Mouse (Mus musculus) heart, postnatal 10 days (tissue): Measurements from ENCODE around the gene Gm38655. TPM values are rescaled to one million over a fixed set of nuclear protein-coding genes. Genes with fewer than 3 reads are reported as not detected.
"Not testable (repeated sequence)": the region's sequence is repeated elsewhere in the genome, so short reads cannot be mapped to it uniquely, and the experiment has no call there.

Source experiments
- DNase-seq, 2 experiments: peaks; one replicate each; pipeline ENCODE4 v3.0.0; 2021
- intact Hi-C: fragments of 180-260 bp; cut with DNase I; formaldehyde crosslinking; loops from one replicate; pipeline ENCODE4 v1.15.1; 2025
- total RNA-seq, 2 experiments: library from RNA; stranded (reverse); gene quantifications; 2 replicates each; pipeline ENCODE4 v1.2.3; 2021

Gm38655 gene
- not detected for total RNA-seq

DNA sequence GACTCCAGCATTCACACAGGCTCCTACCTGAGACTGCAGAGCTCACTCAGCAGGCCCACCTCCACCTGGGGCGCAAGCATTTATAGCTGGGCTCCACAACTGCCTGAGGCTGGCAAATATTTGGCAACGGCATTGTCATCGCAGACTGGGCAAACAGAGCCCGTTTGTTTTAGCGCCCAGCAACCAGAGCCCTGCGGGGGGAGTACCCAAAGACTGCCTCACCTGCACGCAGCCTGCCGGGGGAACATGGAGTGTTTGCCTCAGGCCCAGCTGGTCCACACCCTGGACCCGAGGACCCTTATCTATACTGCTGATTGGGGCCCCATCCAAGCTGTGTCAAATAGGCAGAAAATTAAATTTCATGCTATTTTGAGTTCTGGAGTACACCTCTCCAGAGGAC lies at the start of gene Gm38655:
Gene Gm38655 (minus strand): TSS at position 61 of the 400 bp plus-strand sequence.
- intact Hi-C loops = no loop called here
- no peak for DNase-seq

DNA sequence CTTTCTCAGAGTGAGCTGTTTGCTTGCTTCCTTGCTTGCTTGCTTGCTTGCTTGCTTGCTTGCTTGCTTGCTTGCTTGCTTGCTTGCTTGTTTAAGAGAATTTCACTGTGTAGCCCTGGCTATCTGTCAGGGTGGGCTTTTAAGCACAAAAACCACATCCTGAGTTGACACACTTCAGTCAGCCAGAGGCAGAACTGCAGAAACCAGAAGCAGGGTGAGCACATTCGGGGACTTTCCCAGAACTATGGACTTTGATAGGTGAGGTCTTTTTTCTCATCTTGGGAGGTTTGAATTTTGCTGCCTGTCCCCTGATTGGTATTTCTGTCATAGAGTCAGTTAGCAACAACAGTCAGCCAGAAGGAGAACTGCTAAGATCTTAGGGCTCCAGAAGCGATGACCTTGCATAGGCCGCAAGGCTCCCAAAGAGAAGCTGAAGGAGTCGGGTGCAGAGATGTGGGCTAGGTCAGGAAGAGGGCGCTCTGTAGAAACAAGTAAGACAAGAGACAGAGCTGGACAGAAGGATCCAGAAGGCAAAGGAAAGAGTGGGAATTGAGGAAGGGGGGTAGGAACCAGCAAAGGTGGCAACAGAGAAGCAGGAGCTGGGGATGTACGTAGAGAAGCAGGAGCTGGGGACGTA lies 49.4 kb upstream of the Gm38655 start:
- intact Hi-C loops = no loop called here
- DNase-seq = no peak

DNA sequence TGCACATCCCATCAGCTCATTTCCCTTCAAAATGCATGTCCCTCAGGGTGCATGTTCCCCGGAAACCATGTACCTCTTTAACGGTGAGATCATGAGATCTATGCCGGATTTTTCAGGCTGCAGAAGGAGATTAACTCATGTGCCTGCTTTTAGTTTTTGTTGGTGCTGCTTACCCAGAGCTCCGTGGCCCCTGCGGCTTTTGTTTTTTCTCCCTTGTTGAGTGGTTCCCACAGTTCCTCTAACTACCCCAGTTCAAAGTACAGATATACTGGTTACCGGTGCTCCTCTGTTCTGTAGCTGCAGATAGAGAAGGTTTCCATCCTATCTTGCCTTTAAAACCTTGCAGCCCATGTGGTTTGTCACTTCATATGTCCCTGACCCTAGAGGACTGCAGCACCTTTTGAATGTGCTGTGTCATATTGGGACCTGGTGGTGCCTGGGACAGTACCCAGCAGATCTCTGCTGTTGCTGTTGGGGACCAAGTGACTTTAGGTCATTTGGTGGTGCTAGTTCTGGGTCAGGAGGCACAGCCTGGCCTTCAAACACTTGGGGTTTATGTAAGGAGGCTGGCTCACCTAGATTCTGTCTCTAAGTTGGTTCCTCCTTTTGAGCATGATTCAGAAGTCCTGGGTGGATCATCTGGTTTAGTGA lies 47.8 kb upstream of the Gm38655 start:
- no peak for DNase-seq
- intact Hi-C loops = no loop called here

DNA sequence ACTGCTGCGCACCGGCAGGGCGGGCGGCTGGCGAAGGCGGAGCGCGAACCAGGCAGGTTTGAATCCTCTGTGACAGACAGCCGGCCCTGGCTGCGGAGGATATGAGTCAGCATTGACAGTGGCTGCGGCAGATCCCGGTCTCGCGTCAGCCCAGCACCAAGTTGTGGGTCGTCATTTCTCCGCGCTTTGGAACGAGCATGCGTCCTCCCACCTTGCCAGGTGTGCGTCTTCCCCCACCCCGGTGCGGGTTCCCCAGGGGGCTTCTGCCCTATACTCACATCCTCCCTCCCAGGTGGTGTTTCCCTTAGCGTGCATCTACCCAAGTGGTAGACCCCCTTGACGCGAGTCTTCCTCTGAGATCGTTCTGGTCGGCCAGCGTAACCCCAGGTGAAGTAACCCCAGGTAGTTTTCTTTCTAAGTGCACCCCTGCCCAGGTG lies 47.3 kb upstream of the Gm38655 start:
- DNase-seq, intact Hi-C loops: not testable (repeated sequence)

DNA sequence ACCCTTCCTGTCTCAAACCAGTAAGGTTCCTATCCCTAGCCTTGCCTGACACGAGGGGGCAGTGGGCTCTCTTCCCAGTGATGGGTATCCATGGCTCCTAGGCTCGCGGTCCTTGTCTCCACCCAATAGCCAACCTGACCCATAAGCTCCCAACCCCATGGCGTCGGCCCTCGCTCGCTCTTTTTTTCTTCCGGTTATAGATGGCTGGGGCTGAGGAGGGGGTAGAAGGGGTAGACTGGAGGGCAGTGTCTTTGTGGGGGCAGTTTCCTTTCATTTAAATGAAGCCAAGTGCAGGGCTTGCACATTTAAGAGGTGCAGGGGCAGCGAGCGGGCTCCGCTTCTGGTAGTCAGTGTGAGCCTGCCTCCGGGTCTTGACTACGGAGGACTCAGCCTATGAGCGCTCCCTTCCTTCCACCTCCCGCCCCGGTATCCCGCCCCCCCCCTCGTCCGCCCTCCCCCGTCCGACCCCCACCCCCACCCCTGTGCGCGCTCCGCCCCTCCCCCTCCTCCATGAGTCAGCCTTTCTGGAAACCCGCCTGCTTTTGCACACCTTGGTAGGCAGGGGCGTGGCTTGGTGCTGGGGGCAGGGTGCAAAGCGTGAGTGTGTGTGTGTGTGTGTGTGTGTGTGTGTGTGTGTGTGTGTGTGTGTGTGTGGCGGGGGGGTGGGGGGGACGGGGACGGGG lies 46.7 kb upstream of the Gm38655 start:
- intact Hi-C loops = no loop called here
- peak; percentile 37 to 59 for DNase-seq

DNA sequence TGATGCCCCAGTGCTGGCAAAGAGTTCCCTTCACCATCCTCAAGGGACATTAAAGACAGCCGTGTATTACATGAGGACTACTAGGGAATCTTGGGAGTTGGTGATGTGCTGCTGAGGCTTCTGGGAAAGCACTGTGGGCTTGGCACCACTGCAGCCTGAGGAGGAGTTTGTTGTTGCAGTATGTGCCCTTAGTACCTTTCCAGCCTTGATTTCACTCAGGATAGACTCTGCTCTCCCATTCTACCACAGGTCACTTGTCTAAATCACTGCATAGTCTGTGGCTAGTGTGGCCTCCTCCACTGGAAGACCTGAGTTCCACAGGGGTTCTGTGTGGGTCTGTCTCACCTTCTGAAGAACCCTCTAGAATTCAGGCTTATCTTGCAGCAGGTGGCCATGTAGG lies 45.5 kb upstream of the Gm38655 start:
- DNase-seq = no peak
- intact Hi-C loops = no loop called here

DNA sequence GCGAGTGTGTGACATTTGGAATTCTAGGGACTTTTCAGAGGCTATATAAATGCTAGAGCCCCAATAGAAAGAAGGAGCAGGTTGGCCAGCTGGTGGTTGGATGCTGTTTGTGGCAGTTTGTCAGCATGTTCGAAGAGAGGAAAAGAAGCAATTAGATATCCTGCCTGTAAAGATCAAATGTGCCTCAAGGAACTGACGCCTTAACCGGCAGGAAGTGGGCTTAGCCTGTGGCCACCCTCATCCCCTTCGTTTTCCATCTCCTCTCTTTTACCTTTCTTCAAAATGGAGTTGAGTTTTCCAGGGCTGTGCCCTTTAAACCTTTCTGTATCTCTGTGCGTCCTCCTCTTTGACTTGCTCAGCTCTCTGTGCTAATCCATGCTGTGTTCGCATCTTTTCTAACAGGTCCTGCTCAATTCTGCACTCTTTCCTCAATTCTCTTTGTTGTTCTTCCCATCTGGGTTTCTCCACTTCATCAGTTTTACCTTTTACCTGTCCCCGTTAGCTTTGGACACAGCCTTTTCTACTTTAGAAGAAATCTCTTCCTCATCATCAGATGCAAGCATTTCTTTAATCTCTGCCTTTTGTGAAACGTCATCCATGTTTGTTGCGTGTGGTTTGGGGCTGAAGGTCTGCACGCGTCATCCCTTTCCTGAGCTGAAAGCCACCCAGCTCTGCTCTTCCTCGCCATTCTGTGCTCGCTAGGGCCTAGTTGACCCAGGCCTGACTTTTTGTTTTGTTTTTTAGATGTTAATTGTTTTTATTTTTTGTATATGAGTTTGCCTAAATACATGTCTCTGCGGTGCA lies 44.4 kb upstream of the Gm38655 start:
- DNase-seq = no peak

DNA sequence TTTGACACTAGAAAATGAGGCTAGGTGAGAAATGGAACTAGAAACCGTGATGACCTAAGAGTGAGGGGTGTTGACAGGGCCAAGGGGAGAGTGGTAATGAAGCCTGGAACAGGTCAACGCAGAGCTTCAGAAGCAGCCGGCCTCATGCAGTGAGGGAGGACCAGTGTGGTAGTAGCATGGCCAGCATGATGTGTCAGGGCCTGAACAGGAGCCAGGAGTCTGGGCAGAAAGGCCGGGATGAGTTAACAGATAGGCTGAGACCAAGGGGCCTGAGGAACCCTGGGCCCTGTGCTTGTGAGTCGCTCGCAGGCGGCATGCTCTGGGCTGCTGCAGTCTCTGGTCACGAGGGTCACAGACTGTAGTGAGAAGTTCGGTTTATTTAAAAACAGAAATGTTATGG lies 43.7 kb upstream of the Gm38655 start:
- DNase-seq = no peak
- intact Hi-C loops = no loop called here

More for the DNA sequence above, 44.4 kb upstream of the Gm38655 start:
- intact Hi-C loops = no loop called here

DNA sequence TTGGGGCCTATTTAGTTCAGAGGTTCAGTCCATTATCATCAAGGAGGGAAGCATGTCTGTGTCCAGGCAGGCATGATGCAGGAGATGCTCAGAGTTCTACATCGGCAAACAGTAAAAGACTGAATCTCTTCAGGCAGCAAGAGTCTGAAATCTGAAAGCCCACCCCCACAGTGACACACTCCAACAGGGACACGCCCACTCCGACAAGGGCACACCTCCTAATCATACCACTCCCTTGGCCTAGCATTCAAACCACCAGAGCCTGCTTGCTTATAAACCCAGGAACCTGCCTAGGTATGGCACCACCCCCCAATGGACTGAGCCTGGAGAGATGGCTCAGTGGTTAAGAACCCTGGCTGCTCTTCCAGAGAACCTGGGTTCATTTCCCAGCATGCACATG lies 40.2 kb upstream of the Gm38655 start:
- DNase-seq = no peak
- intact Hi-C loops = no loop called here

DNA sequence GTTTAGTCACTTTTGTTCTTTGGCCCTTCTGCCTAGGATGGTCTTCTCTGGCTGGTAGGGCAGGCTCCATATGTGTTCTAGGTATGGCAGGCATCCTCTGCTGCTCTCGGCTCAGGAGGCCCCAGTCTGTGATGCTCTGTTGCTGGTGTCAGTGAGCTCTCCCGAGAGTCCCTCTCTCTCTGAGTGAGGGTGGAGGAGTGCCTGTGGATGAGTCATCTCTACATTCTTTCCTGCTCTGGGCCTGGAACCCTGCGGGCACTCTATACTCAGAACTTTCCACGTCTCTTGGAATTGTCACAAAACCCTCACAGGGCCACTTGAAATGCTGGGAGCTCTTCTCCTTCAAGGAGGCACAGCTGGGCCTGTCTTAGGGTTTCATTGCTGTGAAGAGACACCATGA lies 36.4 kb upstream of the Gm38655 start:
- intact Hi-C loops = no loop called here
- DNase-seq = no peak

DNA sequence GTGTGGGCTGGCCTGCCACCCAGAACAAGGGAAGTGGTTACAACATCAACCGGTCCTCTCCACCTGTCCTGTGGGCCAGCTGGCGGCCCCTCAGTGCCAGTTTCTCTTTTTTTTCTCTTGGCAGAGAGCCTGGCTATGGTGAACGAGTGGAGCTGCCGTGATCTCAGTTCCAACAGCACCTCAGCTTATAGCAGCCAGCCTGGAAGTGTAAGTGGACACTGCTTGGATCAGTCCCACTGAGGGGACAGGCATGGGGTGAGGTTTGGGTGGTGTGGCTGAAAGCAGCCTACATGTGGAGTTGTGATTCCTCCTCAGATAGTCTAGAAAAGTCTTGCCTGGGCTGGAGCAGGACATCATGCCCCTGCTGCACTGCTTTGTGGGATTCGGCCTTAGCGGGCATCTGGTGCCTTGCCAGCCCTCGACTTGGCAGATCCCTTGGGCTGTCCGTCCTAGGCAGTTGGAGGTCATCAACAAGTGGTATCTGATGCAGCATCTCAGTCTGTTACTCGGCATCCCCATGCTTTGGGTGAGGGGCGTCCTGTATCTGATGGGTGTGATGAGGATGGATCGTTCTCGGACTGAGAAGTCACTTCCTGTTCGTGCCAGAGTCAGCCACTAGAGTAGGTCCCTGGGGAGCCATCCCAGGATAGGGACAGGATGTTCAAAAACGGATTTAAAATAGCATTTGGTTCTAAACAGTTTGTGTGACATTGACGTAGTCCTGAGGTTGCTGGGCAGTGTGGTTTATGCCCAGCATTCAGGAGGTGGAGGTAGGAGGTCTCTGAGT lies 35.6 kb upstream of the Gm38655 start:
- intact Hi-C loops = no loop called here
- peak; percentile 43 to 48 for DNase-seq

DNA sequence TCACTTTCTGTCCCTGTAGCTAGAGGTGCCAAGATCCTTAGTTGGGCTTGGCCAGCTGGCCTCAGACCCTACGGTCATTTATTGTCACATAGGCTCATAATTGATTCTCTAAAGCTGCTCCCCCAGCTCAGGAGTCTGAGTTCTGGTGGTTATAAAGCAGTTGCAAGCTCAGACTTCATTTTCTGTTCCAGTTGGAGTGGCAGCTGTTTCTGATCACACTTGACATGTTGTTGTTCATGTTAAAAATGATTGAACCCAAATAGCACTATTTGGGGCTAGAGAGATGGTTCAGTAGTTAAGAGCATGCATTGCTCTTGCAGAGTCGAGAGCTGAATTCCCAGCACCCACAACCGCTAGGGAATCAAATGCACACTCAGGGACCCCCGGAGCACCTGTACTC lies 34.7 kb upstream of the Gm38655 start:
- no peak for DNase-seq
- intact Hi-C loops = no loop called here

DNA sequence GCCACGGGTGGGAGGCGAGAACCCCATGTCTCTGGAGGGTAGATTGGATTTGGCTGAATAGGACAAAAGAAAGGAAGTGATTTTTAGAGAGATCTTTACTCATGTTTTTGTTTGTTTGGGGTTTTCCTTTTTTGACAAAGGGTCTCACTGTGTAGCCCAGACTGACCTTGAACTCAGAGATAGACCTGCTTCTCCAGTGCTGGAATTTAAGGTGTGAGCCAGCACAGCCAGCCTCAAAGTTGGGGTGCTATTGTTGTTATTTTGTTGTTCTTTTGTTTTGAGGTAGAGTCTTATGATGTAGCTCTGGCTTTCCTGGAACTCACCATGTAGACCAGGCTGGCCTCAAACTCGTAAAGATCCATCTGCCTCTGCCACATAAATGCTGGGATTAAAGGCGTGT lies 27.1 kb upstream of the Gm38655 start:
- DNase-seq = no peak
- intact Hi-C loops = no loop called here

DNA sequence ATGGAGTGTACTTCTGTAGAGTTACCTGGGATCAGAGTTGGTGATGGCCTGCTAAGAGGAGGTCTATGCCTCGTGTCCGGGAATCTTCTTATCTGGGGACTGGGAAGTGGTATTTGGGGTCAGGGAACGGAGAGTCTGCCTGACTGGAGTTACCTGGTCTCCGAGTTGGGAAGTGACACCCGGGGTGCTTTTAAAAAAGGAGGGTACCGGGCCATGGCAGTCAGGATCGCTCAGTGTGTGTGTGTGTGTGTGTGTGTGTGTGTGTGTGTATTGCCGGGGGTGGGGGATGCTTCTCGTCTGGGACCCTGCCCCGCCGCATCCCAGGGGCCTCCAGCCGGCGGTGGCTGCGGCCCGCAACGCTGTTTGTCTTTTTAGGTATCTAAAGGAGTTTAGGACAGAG lies 13.8 kb upstream of the Gm38655 start:
- DNase-seq = no peak
- intact Hi-C loops = loop anchor here (2.0 kb wide), 1 partner anchor 86 kb away; the partner anchor contains the start of gene Ube2i

DNA sequence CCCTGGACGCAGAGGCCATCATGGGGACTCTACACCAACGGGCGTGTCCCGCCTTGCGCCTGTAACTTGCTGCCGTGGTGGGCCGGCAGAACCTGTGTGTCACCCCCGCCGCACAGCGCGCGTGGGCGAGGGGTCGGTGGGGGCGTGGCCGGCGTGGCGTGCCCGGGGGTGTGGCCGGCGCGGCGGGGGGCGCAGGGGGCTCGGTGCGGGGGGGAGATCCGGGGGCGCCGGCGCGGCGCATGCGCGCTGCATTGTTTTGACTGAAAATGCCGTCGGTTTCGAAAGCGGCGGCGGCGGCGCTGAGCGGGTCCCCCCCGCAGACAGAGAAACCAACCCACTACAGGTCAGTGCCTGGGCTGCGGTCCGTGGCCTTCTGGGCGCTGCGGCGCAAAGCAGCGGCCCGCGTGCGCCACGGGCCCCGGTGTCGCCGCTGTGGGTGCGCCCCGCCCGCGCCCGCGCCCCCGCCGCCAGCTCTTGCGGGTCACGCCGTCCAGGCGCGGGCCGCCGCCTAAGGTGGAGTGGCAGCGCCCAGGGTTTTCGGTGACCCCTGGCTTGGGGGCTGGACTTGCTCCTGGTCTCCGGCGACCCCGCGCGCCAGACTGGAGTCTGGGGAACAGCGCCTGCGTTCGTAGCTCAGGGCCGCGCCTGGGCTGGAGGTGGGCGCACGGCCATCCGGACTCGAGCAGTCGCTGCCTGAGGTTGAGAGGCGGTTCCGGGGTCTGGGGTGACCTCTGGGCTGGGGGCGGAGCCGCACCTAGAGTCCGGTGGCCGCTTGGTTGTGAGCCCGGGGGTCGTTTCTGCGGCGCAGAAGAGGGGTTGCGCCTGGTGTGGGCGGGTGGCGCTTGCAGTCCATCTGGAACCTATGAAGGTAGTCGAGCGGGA lies 13.1 kb upstream of the Gm38655 start, which contains the start of gene Unkl:
Gene Unkl (plus strand): TSS at position 248 of the 882 bp plus-strand sequence.
- intact Hi-C loops = loop anchor here (2.0 kb wide), 1 partner anchor 86 kb away; the partner anchor contains the start of gene Ube2i
- peak; percentile 80 to 84 for DNase-seq

DNA sequence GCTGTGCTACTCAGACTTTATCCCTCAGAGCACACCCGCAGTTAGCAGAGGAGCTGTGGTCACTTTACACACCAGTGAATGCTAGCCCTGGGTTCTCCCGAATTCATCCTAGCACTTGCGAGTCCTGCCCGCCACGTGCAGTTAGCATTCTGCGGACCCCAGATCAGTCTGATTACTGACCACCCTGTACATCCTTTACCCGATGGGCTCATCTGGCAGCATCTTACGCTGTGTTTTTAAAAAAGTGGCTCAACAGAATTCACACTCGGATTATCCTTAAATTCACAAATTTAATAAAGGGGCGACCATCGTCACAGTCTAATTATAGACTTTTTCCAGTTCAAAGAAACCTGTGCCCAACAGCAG lies 12.5 kb upstream of the Gm38655 start:
- intact Hi-C loops = loop anchor here (2.0 kb wide), 1 partner anchor 87 kb away; the partner anchor contains the start of gene Ube2i
- no peak for DNase-seq

DNA sequence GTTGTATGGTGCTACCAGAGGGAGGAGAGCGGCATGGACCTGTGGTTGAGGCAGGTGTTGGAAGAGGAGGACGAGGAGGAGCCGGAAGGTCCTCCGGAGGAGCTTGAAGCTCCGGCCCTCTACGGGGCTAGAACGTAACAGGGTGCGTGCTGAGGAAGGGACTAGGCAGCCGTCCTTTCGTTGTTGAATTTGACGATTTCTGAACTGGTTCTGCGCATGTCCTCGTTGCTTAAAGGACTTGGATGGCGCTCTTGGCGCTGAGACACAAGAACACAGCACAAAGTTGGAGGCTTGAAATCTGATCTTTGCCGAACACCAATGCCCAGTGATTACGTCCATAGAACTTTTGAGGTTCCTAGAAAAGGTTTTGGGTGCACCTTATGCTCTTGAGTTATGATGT lies 9.7 kb upstream of the Gm38655 start:
- no peak for DNase-seq
- intact Hi-C loops = loop anchor here (5.0 kb wide), 1 partner anchor 73 kb away; no protein-coding TSS in a partner anchor

DNA sequence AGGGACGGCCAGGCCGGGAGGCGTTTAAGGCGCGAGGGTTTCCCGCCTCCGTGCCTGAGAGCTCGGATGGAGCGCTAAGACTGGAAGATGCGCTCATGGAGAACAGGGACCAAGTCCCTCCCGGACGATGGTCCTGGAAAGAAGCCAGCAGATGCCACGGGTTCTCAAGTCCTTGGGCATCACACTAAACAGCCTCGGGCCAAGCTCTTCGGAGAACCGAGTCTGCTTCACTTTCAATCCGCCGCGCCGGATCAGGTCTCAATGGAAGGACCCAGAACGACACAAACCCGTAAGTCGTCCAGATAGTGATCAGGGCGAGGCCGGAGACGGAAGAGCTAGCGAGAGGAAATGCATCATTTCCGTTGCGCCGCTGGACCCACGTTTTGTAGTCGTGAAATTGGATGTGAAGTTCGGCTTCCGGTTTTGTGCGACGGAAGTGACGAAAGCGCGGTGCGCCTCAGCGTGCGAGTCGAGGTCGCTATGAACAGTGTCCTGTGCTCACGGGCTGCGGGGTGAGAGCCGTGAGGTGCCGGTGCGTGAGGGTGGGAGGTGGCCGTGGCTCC lies 8.9 kb upstream of the Gm38655 start, which contains the start of gene BC003965:
Gene BC003965 (plus strand): TSS at position 426 of the 563 bp plus-strand sequence.
- intact Hi-C loops = loop anchor here (5.0 kb wide), 1 partner anchor 72 kb away; no protein-coding TSS in a partner anchor
- DNase-seq = peak; percentile 98 to 100
